Mouse (Mus musculus) urinary bladder, postnatal 25 days (tissue): ENCODE measurements around the gene Galnt4.

ENCODE experiments used
- DNase-seq: peaks from one replicate; pipeline ENCODE4 v3.0.0; 2022; ENCODE audit warnings: low spot score

The Galnt4 gene

GRCm38 (mm10) chr10:99115471-99116236, 7.7 kb downstream of the Galnt4 start:
- no peak for DNase-seq

GRCm38 (mm10) chr10:99116237-99116632, 8.3 kb downstream of the Galnt4 start:
- DNase-seq, result no peak

GRCm38 (mm10) chr10:99116650-99117615, 9.0 kb downstream of the Galnt4 start:
- DNase-seq, result no peak

- no peak for DNase-seq
Measured at GRCm38 (mm10) chr10:99117876-99118275, 9.9 kb downstream of the Galnt4 start.

GRCm38 (mm10) chr10:99118697-99119096, 10.7 kb downstream of the Galnt4 start:
- DNase-seq, result no peak

GRCm38 (mm10) chr10:99119471-99119870, 11.5 kb downstream of the Galnt4 start:
- DNase-seq, result no peak

- no peak for DNase-seq
Measured at GRCm38 (mm10) chr10:99126225-99126624, 18.3 kb downstream of the Galnt4 start, which contains the start of gene Phxr2. Gene Phxr2, minus strand, starts transcription at chr10:99126325.

- no peak for DNase-seq
Measured at GRCm38 (mm10) chr10:99126954-99127353, 19.0 kb downstream of the Galnt4 start.

- DNase-seq, result no peak
Measured at GRCm38 (mm10) chr10:99127691-99128261, 19.8 kb downstream of the Galnt4 start.

- DNase-seq, result no peak
Measured at GRCm38 (mm10) chr10:99130611-99131010, 22.7 kb downstream of the Galnt4 start.

GRCm38 (mm10) chr10:99131298-99131697, 23.3 kb downstream of the Galnt4 start:
- DNase-seq, result no peak

GRCm38 (mm10) chr10:99132189-99132588, 24.2 kb downstream of the Galnt4 start:
- no peak for DNase-seq

GRCm38 (mm10) chr10:99132595-99133272, 24.8 kb downstream of the Galnt4 start:
- no peak for DNase-seq

GRCm38 (mm10) chr10:99133321-99133875, 25.4 kb downstream of the Galnt4 start:
- DNase-seq, result no peak

- DNase-seq, result no peak
Measured at GRCm38 (mm10) chr10:99136337-99136736, 28.4 kb downstream of the Galnt4 start.

GRCm38 (mm10) chr10:99145611-99146010, 37.7 kb downstream of the Galnt4 start:
- no peak for DNase-seq

GRCm38 (mm10) chr10:99146596-99146995, 38.6 kb downstream of the Galnt4 start:
- DNase-seq, result no peak

GRCm38 (mm10) chr10:99150016-99150415, 42.1 kb downstream of the Galnt4 start:
- no peak for DNase-seq

GRCm38 (mm10) chr10:99151580-99151979, 43.6 kb downstream of the Galnt4 start:
- no peak for DNase-seq

GRCm38 (mm10) chr10:99152063-99152462, 44.1 kb downstream of the Galnt4 start:
- DNase-seq, result no peak

- no peak for DNase-seq
Measured at GRCm38 (mm10) chr10:99154635-99155034, 46.7 kb downstream of the Galnt4 start.

GRCm38 (mm10) chr10:99156808-99157207, 48.8 kb downstream of the Galnt4 start:
- no peak for DNase-seq
